Mouse (Mus musculus): Measurements from ENCODE around the gene Nxph3.

The Nxph3 gene

DNA sequence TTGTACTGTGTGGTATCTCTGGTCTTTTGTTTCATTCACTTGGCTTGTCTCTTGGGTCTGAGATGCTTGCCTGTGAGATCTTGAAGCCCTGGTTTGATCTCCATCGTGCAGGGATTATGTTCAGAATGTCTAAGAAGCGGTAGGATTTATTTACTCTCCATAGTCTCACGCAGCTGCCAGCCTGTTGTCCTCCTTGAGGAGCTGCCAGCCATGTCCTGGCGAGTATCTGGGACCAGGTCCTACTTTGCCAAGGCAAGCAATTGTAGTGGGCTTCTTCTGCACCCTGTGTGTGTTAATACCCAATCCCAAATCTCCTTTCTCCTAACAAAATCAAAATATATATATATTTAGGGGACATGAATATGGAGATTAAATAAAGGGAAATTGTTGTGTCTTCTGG, 21.4 kb downstream of the Nxph3 start:
- no peak for DNase-seq (ENCODE audit: low read depth)

DNA sequence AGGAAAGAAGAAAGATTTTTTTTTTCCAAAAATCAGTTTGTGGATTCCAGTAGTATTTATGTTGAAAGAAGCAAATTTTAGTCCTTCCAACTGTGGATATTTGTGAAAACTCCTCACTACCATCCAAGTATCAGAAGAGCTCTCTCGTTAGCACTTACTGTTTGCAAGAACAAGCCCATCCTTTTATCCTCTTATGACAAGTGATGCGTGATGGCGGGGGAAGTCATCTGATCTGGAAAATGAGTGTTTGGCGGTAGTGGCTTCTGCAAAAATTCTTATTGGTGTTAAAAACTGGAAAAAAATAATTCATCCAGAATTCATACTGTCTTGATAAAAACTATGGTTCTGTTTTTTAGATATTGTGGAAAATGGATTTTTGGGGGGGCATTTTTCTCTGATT, 22.1 kb downstream of the Nxph3 start:
- DNase-seq (ENCODE audit: low read depth), result no peak

DNA sequence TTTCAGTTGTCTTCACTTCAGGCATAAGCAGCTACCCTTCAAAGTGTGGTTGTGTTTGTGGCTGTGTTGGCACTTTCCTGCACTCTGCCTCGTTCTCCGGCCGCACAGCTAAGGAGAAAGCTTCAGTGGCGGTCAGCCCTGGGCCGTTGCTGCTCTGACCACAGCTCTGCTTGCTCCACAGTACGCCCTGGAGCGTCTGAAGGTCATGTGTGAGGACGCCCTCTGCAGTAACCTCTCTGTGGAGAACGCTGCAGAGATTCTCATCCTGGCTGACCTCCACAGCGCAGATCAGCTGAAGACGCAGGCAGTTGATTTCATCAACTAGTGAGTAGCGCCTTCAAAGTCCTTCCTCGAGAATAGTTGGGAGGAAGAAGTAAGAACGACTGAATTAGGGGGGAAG, 24.3 kb downstream of the Nxph3 start:
- DNase-seq (ENCODE audit: low read depth), result no peak

DNA sequence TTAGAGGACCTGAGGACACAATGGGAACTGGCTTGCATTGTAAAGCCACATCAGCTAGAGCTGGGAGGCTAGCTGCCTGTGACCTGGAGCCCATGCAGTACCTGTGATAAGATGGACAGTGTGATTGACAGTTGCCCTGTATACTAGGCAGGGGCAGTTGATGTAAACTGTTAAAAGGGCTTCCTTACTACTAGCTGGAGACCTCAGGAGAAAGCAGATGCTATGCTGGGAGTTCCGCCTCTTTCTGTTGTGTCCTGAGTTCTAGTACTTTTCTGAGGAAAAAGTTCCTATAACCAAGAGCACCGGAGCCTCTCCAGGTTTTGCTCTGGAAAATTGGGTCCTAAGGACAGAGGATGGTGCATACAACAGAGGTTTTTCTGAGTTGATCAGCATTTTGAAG, 27.1 kb downstream of the Nxph3 start:
- no peak for DNase-seq (ENCODE audit: low read depth)

DNA sequence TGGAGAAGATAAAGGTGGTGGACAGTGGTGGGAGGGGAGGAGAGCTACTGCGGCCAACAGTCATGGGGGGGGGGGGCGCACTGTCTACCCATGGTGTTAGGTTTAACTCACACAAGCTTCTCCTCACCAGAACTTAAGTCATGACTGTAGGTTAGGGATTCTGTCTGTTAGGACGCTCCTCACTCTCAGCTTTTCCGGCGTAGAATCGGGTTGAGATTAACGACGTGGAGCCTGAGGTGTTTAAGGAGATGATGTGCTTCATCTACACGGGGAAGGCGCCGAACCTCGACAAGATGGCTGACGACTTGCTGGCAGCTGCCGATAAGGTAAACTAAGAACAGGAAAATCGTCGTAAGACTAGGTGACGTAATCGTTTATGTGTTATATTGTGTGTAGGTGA, 28.7 kb downstream of the Nxph3 start:
- no peak for DNase-seq (ENCODE audit: low read depth)

DNA sequence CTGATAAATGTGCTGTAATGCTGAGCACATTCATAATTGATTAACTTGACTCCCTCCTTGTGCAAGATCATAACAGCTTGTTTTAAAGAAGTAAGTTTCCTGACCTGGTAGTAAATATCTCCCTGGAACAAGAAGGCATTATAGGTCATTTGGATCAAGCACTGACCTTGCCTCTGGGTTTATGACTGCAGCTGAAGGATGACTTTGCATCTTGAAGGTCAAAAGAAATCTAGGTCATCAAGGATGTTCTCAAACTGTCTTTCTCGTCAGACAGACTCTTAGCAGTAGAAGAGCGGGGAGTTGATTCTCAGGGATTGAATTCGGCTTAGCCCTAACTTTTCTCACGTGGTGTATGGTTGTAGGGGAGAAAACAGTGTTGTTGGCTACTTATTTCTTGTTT, 33.7 kb downstream of the Nxph3 start:
- no peak for DNase-seq (ENCODE audit: low read depth)

DNA sequence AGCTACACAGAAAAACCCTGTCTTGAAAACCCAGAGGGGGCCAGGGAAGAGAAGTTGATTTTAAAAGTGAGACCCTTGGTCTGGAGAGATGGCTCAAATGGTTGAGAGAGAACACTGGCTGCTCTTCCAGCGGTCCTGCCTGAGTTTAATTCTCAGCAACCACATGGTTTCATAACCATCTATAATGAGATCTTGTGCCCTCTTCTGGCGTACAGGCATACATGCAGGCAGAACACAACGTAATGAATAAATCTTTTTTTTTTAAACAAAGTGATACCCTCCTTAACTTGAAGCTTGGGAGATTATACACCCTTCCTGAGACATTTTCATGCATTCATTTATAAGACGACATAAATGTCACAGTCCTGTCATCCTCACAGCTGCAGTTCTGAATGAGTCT, 34.9 kb downstream of the Nxph3 start:
- DNase-seq (ENCODE audit: low read depth), result peak; percentile 46

DNA sequence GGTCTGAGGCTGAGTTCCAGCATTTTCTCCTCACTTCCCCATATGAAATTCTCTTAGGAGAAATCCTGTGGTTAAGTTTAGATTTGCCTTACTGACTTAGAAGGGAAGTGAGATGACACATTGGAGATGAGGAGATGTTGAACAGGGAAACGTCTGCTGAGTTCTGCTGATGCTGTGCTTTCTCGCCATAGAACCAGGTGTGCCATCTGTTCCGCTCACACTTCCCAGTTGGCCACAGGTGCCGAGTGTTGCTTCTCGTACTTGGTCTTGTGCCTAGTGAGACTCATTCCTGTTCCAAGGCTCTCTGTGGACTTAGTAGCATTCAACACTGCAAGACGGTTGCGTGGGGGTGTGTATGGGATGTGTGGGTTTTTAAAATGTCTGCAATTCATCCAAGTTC, 38.0 kb downstream of the Nxph3 start:
- no peak for DNase-seq (ENCODE audit: low read depth)

DNA sequence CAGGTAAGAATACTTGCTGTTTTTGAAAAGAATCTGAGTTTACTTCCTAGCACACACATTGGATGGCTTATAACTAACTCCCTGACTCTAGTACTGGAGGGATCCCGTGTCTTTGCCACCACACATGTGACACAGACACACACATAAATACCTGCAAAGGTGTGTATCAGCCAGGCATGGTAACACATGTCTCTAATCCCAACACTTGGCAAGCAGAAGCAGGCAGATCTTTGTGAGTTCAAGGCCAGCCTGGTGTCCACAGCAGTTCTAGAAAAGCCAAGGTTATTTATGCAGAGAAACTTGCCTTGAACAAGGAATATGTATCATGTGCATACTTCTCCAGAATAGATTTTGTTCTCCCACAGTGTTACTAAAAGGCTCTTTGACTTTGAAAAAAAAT, 40.9 kb downstream of the Nxph3 start:
- no peak for DNase-seq (ENCODE audit: low read depth)

DNA sequence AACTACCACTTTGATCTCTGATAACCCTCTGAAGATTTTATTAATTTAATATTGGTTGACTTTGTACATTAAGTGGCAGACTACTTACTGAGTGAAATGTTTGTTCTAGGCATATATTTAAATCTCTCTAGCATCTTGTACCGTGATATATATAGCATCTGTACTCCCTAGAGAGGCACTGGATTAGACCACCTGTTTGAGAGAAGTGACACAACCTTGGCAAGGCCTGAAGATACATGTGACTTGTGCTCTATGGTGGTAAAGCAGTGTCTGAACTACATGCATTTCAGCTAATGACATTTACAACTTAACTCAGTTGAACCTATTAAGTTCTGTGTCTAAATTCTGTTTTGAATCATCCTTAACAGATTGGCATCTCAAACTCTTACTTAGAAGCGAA, 41.4 kb downstream of the Nxph3 start:
- no peak for DNase-seq (ENCODE audit: low read depth)

DNA sequence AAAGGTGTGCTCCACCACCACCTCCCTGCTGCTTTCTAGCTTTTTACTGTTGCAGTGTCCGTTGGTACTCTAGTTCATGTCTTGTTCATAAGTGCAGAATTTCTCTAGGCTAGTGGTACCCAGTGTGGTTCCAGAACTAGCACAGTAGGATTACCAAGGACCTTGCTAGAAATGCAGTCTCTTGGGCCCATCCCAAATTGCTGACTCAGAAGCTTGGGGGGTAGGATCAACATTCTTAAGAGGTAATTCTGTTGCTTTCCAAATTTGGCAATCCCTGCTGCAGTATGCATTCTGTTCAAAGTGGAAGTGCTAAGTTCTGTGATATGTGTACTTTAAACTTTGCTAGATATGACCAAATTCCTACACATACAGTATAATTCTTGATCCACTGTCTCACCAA, 46.6 kb downstream of the Nxph3 start:
- peak; percentile 31 for DNase-seq (ENCODE audit: low read depth)

DNA sequence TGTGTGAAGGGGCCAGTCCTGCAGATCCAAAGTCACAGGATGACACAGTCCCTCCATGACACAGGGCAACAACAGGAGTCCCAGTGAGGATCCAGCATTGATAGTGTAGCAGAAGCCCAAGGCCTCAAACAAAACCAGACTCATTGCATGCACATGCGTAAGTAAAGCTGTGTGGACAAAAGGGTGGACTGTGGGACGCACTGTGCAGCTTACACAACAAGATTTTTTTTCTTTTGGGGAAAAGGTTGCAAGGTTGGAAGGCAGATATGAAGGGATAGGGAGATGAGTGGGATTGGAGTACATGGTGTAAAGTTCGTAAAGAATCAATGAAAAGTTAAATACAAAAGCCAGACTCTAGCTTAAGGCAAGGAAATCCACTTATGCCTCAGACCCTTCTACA, 52.2 kb downstream of the Nxph3 start:
- DNase-seq (ENCODE audit: low read depth), result no peak

DNA sequence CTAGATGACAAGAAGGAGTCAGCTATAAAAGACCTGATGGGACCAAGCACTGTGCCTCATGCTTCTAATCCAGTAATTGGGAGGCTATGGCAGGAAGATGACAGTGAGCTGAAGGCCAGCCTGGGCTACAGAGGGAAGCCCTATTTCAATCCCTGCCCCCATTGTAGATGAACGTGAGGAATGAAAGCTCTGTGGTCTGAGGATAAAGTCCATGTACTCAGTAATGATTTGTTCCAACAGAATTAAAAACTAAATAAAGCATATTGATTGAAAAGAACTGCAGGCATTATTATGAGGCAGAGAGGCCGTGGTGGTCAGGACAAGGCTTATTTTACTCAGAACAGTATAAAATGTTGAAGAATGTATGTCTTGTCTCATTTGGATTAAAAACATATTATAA, 53.5 kb downstream of the Nxph3 start:
- DNase-seq (ENCODE audit: low read depth), result no peak
